Mouse (Mus musculus) megakaryocyte, embryonic 14.5 days (primary cell): ENCODE results near the gene Gm281.
"Not testable (repeated sequence)": the region's sequence is repeated elsewhere in the genome, so short reads cannot be mapped to it uniquely, and the experiment has no call there.

ENCODE experiments used
- FLI1 ChIP-seq: IDR thresholded peaks from 2 replicates; pipeline ENCODE4 v1.6.1; 2012; ENCODE audit warnings: low read length, inconsistent platforms, mixed read lengths
- GATA1 ChIP-seq: IDR thresholded peaks from 3 replicates; pipeline ENCODE4 v1.6.1; 2012; ENCODE audit warnings: mixed read lengths, low read length, inconsistent platforms, borderline replicate concordance

DNA sequence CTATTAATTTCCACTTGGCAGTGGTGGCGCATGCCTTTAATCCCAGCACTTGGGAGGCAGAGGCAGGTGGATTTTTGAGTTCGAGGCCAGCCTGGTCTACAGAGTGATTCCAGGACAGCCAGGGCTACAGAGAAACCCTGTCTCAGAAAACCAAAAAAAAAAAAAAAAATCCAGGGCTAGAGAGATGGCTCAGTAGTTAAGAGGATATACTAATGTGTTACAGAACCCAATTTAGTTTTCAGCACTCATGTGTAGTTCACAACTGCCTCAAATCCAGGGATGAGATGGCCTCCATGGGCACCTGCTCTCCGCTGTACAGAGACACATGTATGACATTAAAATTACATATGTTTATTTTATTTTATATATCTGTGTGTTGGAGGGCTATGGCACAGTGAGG is 37.9 kb upstream of the Gm281 start:
- not testable (repeated sequence) for TF ChIP-seq FLI1, GATA1
